ENCODE assay signal across 21 mouse cellular contexts in genomic region chr11:52321540-52321939, GRCm38 (mm10).
"Had no signal": no experiment of that assay in that cellular context is flagged by ENCODE, and none has a peak within 500 bp of the region (broad histone marks: within the 10 kb centered on the region; RNA-seq: fewer than 3 reads in every experiment).

No protein-coding gene starts in this region.

- H3K27me3 ChIP-seq: limb, embryonic 15.5 days; neural tube, embryonic 12.5 days; neural tube, embryonic 15.5 days; stomach, embryonic 15.5 days had no signal

- H3K27ac ChIP-seq: kidney, postnatal 0 days; left cerebral cortex, adult 2 months; limb, embryonic 12.5 days; limb, embryonic 15.5 days; liver, embryonic 14.5 days; neural tube, embryonic 12.5 days; neural tube, embryonic 15.5 days; stomach, embryonic 15.5 days had no signal

- DNase-seq: kidney, adult 2 months; kidney, postnatal 25 days; layer of hippocampus, postnatal 36 days; liver, postnatal 0 days; lung, embryonic 14.5 days; lung, postnatal 10 days; lung, postnatal 36 days; midbrain, embryonic 14.5 days; right cerebral cortex, postnatal 25 days; spleen, adult 18-20 months had no signal

- H3K4me1 ChIP-seq: limb, embryonic 15.5 days; neural tube, embryonic 12.5 days; neural tube, embryonic 15.5 days; stomach, embryonic 15.5 days had no signal

- ATAC-seq: intestine, postnatal 0 days; liver, postnatal 0 days had no signal

- H3K4me2 ChIP-seq: limb, embryonic 12.5 days; limb, embryonic 15.5 days; liver, embryonic 11.5 days; lung, embryonic 14.5 days; midbrain, embryonic 11.5 days; neural tube, embryonic 12.5 days; neural tube, embryonic 15.5 days; stomach, embryonic 15.5 days had no signal

- H3K9ac ChIP-seq: limb, embryonic 12.5 days; limb, embryonic 15.5 days; liver, embryonic 14.5 days; liver, postnatal 0 days; lung, embryonic 14.5 days; neural tube, embryonic 12.5 days; neural tube, embryonic 15.5 days; stomach, embryonic 15.5 days had no signal

- H3K4me3 ChIP-seq: left cerebral cortex, adult 2 months; limb, embryonic 12.5 days; limb, embryonic 15.5 days; neural tube, embryonic 12.5 days; neural tube, embryonic 15.5 days; stomach, embryonic 15.5 days had no signal

- H3K9me3 ChIP-seq: limb, embryonic 12.5 days; limb, embryonic 15.5 days; neural tube, embryonic 12.5 days; neural tube, embryonic 15.5 days; stomach, embryonic 15.5 days had no signal

- H3K36me3 ChIP-seq: limb, embryonic 12.5 days; limb, embryonic 15.5 days; neural tube, embryonic 12.5 days; neural tube, embryonic 15.5 days; stomach, embryonic 15.5 days had no signal
